Mouse (Mus musculus) intestine, embryonic 16.5 days (tissue): Measurements from ENCODE around the gene Kif22. TPM values are rescaled to one million over a fixed set of nuclear protein-coding genes. Genes with fewer than 3 reads are reported as not detected.

Experiments
- ATAC-seq: fragments of 200-750 bp; cut with Nextera tagmentation; 2 replicates; pipeline ENCODE4 v1.8.0; 2017; ENCODE audit warnings: moderate TSS enrichment, moderate library complexity
- H3K27ac ChIP-seq: fragments of 300-500 bp; sonication (generic); 2 replicates; pipeline ENCODE4 v1.5.1; 2014; ENCODE audit warnings: mild to moderate bottlenecking, low read length
- H3K27me3 ChIP-seq: fragments of 300-500 bp; sonication (generic); replicated peaks from 2 replicates; pipeline ENCODE4 v1.6.1; 2014; ENCODE audit warnings: low read length, control low read depth, mixed read lengths; ENCODE audit not compliant: control insufficient read depth, insufficient read depth
- H3K36me3 ChIP-seq: fragments of 300-500 bp; sonication (generic); 2 replicates; pipeline ENCODE4 v1.6.1; 2014; ENCODE audit warnings: low read length, control low read depth; ENCODE audit not compliant: control insufficient read depth, insufficient read depth
- H3K4me1 ChIP-seq: fragments of 300-500 bp; sonication (generic); 2 replicates; pipeline ENCODE4 v1.6.1; 2014; ENCODE audit warnings: low read length, control low read depth, mixed read lengths; ENCODE audit not compliant: control insufficient read depth, insufficient read depth
- H3K4me2 ChIP-seq: fragments of 300-500 bp; sonication (generic); 2 replicates; pipeline ENCODE4 v1.6.1; 2014; ENCODE audit warnings: low read depth, low read length, control low read depth
- H3K4me3 ChIP-seq: fragments of 300-500 bp; sonication (generic); 2 replicates; pipeline ENCODE4 v1.5.1; 2014; ENCODE audit warnings: mild to moderate bottlenecking, low read length
- H3K9ac ChIP-seq: fragments of 300-500 bp; sonication (generic); 2 replicates; pipeline ENCODE4 v1.6.1; 2014; ENCODE audit warnings: low read depth, low read length
- H3K9me3 ChIP-seq: fragments of 300-500 bp; sonication (generic); 2 replicates; pipeline ENCODE4 v1.6.1; 2016; ENCODE audit warnings: low read length, control low read depth; ENCODE audit not compliant: control insufficient read depth
- WGBS: fragments of 180-500 bp; shearing (Covaris S2); extraction: QIAGEN DNeasy Blood & Tissue Kit; methylation state at CpG from one replicate; pipeline ENCODE4 v1.1.7; 2014; 5-methylcytosine and 5-hydroxymethylcytosine counted together
- polyA plus RNA-seq: library from polyadenylated mRNA; unstranded; fragments of >200 nt; fragmentation: Nextera tagmentation; extraction: Ambion mirVana; gene quantifications from 2 replicates; pipeline ENCODE4 v1.2.1, GENCODE M21; 2015

The Kif22 gene
- polyA plus RNA-seq, 1 experiment from 2014 or later, result 100 TPM

DNA sequence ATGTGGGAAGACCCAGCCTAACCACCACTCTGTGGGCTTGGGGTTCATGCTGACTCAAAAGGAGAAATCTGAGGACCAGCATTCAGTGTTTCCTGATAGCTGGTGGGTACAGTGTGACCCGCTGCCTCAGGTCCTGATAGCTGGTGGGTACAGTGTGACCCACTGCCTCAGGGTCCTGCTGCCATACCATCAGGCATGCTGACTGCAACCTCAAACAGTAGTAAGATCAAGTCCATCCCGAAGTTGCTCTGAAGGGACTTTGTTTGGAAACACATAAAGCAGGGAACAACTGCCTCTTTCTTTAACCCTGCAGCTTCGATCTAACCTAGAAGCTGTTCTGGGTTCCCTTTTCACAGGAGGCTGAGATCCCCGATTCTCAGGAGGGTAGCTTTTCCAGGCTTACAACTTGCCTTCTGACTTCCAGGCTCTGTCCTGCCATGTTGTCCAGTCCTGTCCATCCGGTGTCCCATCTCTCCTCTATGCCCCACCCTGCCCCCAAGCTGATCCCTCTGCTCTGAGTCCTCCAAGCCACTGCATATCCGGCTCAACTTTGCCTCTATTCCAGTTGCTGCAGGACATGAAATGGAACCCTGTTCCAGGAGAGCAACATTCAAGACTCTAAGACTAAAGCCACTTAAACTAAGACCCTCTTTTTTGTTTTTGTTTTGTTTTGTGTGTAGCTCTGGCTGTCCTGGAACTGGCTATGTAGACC, 34.8 kb downstream of the Kif22 start:
- no peak for ATAC-seq
- H3K27me3 ChIP-seq, result no peaks in the 10 kb centered on the region
- no peak overlapping the region for H3K4me2 ChIP-seq
- no peaks in the 10 kb centered on the region for H3K36me3 ChIP-seq
- H3K27ac ChIP-seq, result peak overlapping the region; percentile 95; the same call in 1 of the 2 replicates
- H3K9me3 ChIP-seq, result no peaks in the 10 kb centered on the region
- WGBS, result 85% methylated on average over 6 of the region's 6 CpGs
- no peak overlapping the region for H3K4me3 ChIP-seq
- H3K4me1 ChIP-seq, result peaks cover 22% of the 10 kb centered on the region
- no peak overlapping the region for H3K9ac ChIP-seq

DNA sequence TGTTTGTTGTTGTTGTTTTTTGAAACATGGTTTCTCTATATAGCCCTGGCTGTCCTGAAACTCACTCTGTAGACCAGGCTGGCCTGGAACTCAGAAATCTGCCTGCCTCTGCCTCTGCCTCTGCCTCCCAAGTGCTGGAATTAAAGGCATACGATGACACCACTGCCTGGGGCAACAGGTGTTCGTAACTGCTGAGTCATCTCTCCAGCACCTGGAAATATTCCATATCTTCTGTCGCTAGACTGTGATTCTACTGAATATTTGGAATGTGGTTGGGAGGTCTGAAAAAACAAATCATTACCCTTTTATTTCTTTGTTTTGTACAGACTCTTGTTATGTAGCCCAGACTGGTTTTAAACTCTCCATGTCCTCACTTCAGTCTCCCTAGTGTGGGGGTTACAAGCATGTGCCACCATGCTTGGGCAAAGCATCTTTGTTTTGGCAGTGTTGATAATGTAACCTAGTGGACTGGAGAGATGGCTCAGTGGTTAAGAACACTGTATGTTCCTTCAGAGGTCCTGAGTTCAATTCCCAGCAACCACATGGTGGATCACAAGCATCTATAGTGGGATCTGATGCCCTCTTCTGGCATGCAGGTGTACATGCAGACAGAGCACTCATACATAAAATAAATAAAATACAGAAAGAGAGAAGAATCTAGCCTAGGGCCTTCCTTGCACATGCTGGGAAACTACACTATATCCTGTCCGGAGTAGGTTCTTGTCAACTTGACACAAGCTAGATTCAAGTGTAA, 38.0 kb downstream of the Kif22 start:
- Histone ChIP-seq H3K36me3 (no peaks in the 10 kb centered on the region), H3K27ac (peak overlapping the region; percentile 5), H3K4me2 (no peak overlapping the region; the same call in 1 of the 2 replicates), H3K4me3 (no peak overlapping the region), H3K4me1 (peaks cover 10% of the 10 kb centered on the region), H3K9me3 (no peaks in the 10 kb centered on the region), H3K9ac (no peak overlapping the region), H3K27me3 (no peaks in the 10 kb centered on the region)
- ATAC-seq, result no peak
- 72% methylated on average over 4 of the region's 4 CpGs for WGBS

DNA sequence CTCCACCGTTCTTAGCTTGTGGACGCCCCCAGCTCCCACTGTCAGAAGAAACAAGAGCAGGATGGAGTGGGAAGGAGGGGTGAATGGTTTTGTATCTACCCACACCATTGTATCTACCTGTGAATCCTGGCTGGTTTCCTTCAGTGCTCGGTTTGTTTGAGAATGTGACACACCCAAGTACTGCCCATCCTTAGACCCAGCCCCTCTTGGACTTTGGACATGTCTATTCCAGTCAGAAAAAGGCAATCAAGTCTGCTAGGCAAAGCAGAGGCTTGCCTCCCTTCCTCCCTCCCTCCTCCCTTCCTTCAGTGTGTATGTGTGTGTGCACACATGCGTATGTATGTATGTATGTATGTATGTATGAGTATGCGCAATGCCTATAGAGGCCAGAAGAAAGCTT, 38.7 kb downstream of the Kif22 start:
- H3K4me2 ChIP-seq, result peak overlapping the region; percentile 35

DNA sequence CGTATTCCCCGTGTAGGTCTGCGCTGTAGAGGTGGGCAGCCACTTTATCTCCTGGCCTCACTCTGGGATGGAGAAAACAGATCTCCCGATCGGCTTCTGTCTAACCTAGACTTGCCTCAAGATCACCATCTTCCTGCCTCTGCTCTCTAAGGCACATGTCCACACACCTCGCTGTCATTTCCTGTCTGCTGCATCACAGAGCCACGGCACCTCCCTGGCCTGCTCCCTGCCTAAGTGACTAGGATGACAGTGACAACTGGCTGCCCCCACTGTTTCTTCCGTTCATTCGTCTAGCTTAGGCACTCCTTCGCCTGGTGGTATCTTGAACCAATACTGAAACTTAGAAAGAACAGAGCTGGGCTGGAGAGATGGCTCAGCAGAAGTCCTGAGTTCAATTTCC, 42.7 kb downstream of the Kif22 start:
- no peaks in the 10 kb centered on the region for H3K9me3 ChIP-seq
- H3K36me3 ChIP-seq, result peaks cover 12% of the 10 kb centered on the region
- H3K9ac ChIP-seq, result no peak overlapping the region
- 75% methylated on average over 10 of the region's 10 CpGs for WGBS
- no peak overlapping the region for H3K27ac ChIP-seq
- H3K4me2 ChIP-seq, result no peak overlapping the region
- H3K4me1 ChIP-seq, result no peaks in the 10 kb centered on the region
- H3K4me3 ChIP-seq, result no peak overlapping the region
- no peak for ATAC-seq
- no peaks in the 10 kb centered on the region for H3K27me3 ChIP-seq

More for the DNA sequence above, 38.7 kb downstream of the Kif22 start:
- Histone ChIP-seq H3K27ac (peak overlapping the region; percentile 60), H3K27me3 (no peaks in the 10 kb centered on the region), H3K4me1 (peaks cover 5% of the 10 kb centered on the region), H3K9ac (no peak overlapping the region), H3K36me3 (no peaks in the 10 kb centered on the region), H3K4me3 (peak overlapping the region; percentile 16; the same call in 1 of the 2 replicates), H3K9me3 (no peaks in the 10 kb centered on the region)
- peak; percentile 77 for ATAC-seq
- 67% methylated on average over 5 of the region's 5 CpGs for WGBS

DNA sequence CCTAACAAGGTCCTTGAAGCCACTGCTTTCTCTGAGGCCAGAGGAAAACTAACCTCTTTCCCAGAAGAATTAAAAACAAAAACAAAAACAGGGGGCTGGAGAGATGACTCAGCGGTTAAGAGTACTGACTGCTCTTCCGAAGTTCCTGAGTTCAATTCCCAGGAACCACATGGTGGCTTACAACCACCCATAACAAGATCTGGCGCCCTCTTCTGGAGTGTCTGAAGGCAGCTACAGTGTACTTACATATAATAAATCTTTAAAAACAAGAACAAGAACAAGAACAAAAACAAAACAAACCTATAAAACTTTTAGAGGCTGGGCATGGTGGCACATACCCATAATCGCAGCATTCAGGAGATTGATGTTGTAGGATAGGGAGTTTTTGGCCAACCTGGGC, 45.8 kb downstream of the Kif22 start:
- 83% methylated on average over 4 of the region's 4 CpGs for WGBS
- no peak overlapping the region for H3K9ac ChIP-seq
- no peaks in the 10 kb centered on the region for H3K4me1 ChIP-seq
- no peaks in the 10 kb centered on the region for H3K27me3 ChIP-seq
- H3K4me3 ChIP-seq, result no peak overlapping the region
- no peaks in the 10 kb centered on the region for H3K9me3 ChIP-seq
- no peak for ATAC-seq
- H3K27ac ChIP-seq, result no peak overlapping the region
- peaks cover 12% of the 10 kb centered on the region for H3K36me3 ChIP-seq
- no peak overlapping the region for H3K4me2 ChIP-seq

DNA sequence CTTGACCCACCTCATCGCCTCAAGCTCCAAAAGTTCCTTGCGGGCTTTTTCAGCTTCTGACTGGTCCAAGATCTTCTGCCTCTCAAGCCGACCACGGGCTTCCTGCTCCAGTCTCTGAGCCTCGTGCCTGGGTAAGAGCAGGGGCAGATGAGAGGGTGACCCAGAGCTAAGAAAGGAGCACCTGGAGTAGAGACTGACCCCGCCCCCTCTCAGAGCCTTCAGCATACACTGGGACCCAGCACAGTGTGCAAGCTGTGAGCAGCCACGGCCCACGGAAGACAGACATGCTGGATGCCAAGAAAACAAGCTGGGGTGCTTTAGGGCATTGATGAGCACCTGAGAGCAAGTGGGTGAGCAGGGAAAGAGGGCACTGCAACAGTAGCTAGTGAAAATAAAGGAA, 53.5 kb downstream of the Kif22 start:
- Histone ChIP-seq H3K4me2 (no peak overlapping the region), H3K36me3 (no peaks in the 10 kb centered on the region), H3K4me3 (no peak overlapping the region), H3K9me3 (no peaks in the 10 kb centered on the region), H3K27ac (no peak overlapping the region), H3K4me1 (peaks cover 3% of the 10 kb centered on the region; the same call in 1 of the 2 replicates), H3K27me3 (no peaks in the 10 kb centered on the region), H3K9ac (no peak overlapping the region)
- WGBS, result 69% methylated on average over 8 of the region's 8 CpGs
- ATAC-seq, result no peak

DNA sequence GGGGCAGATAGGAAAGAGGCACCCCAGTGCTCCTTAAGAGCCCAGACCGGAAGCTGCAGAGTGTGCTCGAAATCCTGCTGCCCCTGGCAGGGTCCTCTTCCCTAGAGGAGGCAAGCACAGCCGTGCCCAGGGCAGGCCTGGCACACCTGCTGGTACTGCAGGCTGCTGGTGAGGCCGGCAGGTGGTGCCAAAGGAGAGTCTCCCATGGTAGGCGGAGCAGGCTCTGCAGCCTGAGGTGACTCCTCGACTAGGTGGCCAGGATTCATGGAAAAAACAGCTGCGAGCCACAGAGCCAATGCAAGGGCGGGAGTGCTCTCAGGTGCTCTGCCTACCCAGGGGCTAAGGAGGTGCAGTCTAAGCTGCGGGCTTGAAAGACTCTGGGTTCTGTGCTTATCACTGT, 56.0 kb downstream of the Kif22 start:
- ATAC-seq, result peak; percentile 65; the same call in 1 of the 2 replicates
- no peak overlapping the region for H3K9ac ChIP-seq
- WGBS, result 42% methylated on average over 9 of the region's 9 CpGs
- H3K9me3 ChIP-seq, result no peaks in the 10 kb centered on the region
- H3K27ac ChIP-seq, result no peak overlapping the region
- H3K4me1 ChIP-seq, result peaks cover 11% of the 10 kb centered on the region
- H3K4me3 ChIP-seq, result no peak overlapping the region
- H3K27me3 ChIP-seq, result no peaks in the 10 kb centered on the region
- H3K36me3 ChIP-seq, result no peaks in the 10 kb centered on the region
- no peak overlapping the region for H3K4me2 ChIP-seq

DNA sequence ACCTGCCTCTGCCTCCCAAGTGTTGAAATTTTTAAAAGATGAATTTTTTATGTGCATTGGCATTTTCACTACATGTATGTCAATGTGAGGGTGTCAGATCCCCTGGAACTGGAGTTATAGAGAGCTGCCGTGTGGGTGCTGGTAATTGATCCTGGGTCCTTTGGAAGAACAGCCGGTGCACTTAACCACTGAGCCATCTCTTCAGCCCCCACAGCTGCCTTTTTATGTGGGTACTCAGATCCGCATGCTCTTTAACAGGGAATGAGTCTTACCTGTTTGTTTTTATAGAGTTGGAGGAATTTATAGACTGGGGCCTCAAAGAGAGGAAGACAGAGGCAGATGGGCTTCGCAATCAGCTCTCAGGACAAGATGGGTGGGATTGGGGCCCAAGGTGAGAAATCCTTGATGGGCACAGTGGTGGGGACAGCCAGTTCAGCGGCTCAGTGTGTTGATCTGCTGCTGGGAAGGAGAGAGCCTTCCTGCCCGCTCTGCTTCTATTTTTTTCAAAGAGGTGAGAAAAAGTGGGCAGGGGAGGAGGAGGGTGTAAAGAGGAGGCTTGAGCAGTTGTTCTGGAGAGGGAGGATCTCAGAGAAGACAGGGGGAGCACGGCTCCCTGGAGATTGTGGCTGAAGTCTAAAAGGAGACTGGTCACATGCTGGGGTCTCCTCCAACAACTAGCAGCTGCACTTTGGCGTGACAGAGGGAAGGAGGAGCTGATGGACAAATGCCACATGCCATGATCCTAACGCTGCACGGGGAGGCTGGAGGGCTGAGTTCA, 57.4 kb downstream of the Kif22 start:
- peaks cover 11% of the 10 kb centered on the region for H3K4me1 ChIP-seq
- WGBS, result 46% methylated on average over 10 of the region's 10 CpGs
- ATAC-seq, result no peak
- no peaks in the 10 kb centered on the region for H3K27me3 ChIP-seq
- H3K4me3 ChIP-seq, result no peak overlapping the region
- peaks cover 7% of the 10 kb centered on the region for H3K36me3 ChIP-seq
- no peaks in the 10 kb centered on the region for H3K9me3 ChIP-seq
- no peak overlapping the region for H3K27ac ChIP-seq
- no peak overlapping the region for H3K4me2 ChIP-seq
- no peak overlapping the region for H3K9ac ChIP-seq

DNA sequence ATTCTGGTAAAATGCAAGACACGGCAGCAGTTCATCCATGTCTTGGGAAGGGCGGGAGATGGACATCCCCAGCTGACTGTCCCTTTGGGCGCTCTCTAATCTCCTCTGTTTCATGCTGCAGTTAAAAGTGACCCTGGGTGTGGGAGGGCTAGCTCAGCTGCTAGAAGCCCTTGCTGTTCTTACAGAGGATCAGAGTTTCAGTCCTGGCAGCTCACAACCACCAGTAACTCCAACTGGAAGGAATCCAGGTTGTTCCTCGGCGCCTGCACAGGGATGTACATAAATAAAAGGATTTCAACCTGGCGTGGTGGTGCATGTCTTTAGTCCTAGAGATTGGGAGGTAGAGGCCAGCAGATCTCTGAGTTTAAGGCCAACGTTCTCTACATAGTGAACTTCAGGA, 59.2 kb downstream of the Kif22 start:
- 74% methylated on average over 7 of the region's 7 CpGs for WGBS
- no peaks in the 10 kb centered on the region for H3K9me3 ChIP-seq
- H3K9ac ChIP-seq, result no peak overlapping the region
- peak overlapping the region; percentile 36; the same call in 1 of the 2 replicates for H3K27ac ChIP-seq
- ATAC-seq, result no peak
- H3K4me3 ChIP-seq, result no peak overlapping the region
- H3K4me1 ChIP-seq, result peaks cover 15% of the 10 kb centered on the region
- no peak overlapping the region for H3K4me2 ChIP-seq
- H3K36me3 ChIP-seq, result peaks cover 21% of the 10 kb centered on the region
- no peaks in the 10 kb centered on the region for H3K27me3 ChIP-seq
